Mouse (Mus musculus): ENCODE measurements around the gene S100pbp. TPM values are rescaled to one million over a fixed set of nuclear protein-coding genes. Genes with fewer than 3 reads are reported as not detected.
A peak's percentile ranks its signal among the peaks of the same experiment; 100 is the strongest.

The S100pbp gene
- total RNA-seq, 2 experiments from 2014 or later = 14.1 to 37.5 TPM

- no peak for ATAC-seq (ENCODE audit: poor library complexity, severe bottlenecking)
These were observed 58.7 kb downstream of the S100pbp start for GRCm38 (mm10) chr4:129130755-129131303.

- ATAC-seq (ENCODE audit: poor library complexity, severe bottlenecking) = peak; percentile 67
These were observed 59.4 kb downstream of the S100pbp start for GRCm38 (mm10) chr4:129130149-129130548.

- ATAC-seq (ENCODE audit: poor library complexity, severe bottlenecking) = no peak
These were observed 60.1 kb downstream of the S100pbp start for GRCm38 (mm10) chr4:129129387-129129786.

DNA sequence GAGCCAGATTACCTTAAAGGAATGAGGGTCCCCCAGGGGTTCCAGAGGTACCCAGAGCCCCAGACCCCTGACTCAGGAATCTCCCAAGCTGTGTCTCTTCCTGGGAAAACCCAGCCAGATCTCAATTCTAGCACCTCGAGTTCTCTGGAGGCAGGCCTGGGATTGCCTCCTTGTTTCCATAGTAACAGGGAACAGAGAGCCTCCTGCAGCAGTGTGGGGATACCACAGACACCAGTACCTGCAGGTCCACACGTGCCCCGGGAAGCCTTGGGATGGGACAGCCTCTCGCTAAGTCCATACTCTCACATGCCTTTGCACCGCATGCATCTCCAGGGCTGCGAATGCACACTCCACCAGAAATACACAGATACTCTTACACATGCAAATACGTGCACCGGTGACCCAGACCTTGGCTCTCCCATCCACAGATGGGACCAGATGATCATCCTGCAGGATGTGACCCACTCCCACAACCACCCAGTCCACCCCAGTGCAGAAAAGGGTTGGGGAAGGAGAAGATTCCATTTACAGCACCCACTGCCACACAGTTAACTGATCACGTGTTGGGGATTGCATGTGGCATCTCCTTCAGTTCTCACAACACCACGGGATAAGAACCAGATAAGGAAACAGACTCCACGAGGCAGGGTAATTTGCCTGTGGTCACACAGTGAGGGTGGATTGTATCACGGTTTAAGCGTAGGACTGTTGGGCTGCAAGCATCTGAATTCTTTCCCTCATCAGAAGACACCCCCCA is 60.8 kb downstream of the S100pbp start:
- ATAC-seq (ENCODE audit: poor library complexity, severe bottlenecking) = no peak

DNA sequence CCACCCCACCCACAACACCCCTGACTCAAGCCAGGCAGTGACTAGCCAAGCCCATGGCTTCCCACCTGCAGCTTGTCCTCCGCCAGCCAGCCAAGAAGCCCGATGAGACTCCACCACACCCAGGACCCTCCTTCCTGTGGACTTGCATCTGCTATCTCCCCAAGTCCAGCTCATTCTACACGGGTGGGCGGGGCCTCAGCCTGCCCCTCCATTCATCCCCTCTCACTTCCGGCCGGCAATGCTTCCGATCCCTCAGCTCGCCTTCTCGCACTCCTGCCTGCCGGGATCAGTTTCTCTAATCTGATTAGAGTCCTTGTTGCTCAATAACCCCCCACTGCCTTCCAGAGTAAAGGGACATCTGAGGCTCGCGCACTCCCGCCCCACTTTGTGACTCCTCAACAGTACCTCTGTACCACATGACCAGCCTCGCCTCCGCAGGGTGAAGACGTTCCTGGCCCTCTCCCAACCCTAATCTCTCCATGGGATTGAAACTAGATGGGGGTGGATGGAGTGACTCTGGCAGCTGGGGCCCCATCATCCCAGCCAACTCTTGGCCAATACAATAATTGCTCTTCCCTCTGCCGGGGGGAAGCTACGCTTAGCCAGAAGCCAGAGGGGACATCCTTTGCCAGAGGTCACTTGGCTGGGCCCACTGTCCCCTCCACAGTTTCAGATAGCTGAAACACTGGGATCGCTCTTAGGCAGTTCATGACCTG is 63.6 kb downstream of the S100pbp start:
- ATAC-seq (ENCODE audit: poor library complexity, severe bottlenecking) = no peak

DNA sequence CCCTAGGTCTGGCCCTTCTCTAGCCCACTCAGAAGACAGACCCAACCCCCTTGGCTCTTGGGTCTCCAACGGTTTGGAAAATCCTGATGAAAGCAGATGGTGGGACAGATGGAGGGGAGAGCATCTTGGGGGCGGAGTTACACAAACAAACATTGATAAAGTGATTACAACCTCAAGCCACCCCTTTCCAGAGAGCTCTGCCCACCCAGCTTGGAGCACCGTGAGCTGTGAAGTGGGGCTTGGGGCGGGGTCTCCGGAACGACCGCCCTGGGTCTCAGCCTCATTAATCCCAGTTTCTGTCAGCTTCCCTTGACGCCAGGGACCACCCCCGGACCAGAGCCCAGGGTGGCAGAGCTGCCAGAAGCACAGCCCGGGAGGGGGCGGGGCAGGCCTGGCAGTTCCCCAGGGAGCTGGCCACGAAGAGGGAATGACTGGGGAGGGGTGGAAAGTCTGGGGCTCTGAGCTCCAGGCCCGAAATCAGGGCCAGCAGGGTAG is 64.8 kb downstream of the S100pbp start:
- no peak for ATAC-seq (ENCODE audit: poor library complexity, severe bottlenecking)

DNA sequence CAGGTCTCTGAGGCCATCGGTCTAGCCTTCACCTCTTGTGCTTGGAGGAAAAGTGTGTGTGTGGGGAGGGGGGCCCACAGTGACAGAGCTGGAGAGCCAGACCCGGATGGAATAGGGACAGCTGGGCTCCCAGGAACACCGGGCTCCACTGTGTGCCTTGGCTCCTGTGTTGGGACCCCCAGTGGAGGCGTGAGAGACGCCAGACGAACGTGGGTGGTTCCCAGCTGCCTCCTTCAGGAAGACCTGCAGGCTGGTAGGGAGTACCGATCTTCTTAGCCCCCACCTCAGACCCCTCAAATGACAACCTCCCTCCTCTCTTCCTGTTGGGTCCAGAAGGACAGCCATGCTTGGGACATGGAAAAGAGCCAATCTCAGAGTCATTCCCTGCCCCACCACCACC is 66.8 kb downstream of the S100pbp start:
- no peak for ATAC-seq (ENCODE audit: poor library complexity, severe bottlenecking)

- no peak for ATAC-seq (ENCODE audit: poor library complexity, severe bottlenecking)
These were observed 67.4 kb downstream of the S100pbp start for GRCm38 (mm10) chr4:129122107-129122506.

DNA sequence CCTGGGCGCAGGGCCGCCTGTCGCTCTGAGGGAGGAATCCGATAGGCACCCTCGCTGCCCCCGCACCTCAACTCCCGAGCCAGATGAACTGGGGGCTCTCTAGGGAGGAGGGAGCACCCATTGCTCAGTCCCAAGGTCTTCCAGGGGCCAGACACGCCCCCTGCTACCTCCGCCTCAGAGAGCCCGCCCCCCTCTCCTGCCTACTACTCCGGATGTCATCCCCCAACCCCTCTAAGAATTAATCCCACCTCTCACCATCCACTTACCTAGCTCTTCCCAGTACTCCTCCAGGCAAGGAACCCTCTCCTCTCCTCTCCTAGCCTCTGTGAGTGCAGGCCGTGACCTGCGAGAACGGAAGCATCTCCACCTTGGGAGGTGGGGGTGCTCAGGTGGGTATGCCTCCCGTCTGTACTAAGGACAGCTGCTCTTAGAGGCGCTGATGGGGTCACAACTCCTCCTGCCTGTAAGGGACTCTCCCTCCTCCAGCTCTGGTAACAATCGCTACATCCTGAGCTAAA is 67.9 kb downstream of the S100pbp start, which contains the start of gene Hpca:
Hpca (minus strand) TSS at position 468 of the 518 bp plus-strand sequence.
- no peak for ATAC-seq (ENCODE audit: poor library complexity, severe bottlenecking)

- 0 out of 2 replicates have a peak, but pooled peaks have one; percentile 35 for ATAC-seq (ENCODE audit: poor library complexity, severe bottlenecking)
These were observed 68.7 kb downstream of the S100pbp start for GRCm38 (mm10) chr4:129120520-129121445.

- no peak for ATAC-seq (ENCODE audit: poor library complexity, severe bottlenecking)
These were observed 69.8 kb downstream of the S100pbp start for GRCm38 (mm10) chr4:129119708-129120107.

DNA sequence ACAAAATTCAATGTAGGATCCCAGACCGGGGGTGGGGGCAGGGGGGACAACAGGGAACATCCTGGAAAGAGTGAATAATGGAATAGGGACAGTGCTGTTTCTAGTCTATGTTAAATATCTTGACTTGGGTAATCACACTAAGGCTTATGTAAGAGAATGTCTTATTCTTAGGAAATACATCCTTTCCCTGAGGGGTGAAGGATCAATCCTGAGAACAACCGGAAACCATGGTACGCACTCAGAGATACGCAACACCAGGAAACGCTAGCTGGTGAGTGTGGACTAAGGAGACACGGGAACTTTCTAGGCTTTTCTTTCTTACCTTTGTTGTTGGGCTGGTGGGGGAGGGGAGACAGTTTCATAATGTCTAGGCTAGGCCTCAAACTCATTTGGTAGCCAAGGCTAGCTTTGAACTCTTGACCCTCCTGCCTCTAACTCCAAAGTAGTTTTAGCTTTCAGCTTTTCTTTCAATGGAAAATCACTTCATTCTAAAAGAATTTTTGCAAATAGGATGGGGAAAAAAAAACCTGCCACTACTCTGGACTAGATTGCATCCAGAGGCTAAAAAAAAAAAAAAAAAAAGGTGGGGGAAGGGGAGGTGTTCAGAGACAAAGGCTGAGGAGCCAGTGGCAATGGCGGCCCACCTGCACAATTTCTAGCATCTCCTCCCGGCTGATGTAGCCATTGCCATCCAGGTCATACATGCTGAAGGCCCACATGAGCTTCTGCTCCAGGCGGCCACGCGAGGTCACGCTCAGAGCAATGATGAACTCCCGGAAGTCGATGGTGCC is 71.6 kb downstream of the S100pbp start:
- ATAC-seq (ENCODE audit: poor library complexity, severe bottlenecking) = no peak

GRCm38 (mm10) chr4:129116703-129117102 is 72.8 kb downstream of the S100pbp start:
- no peak for ATAC-seq (ENCODE audit: poor library complexity, severe bottlenecking)

- peak; percentile 77 for ATAC-seq (ENCODE audit: poor library complexity, severe bottlenecking)
These were observed 76.2 kb downstream of the S100pbp start for GRCm38 (mm10) chr4:129113083-129113988.

GRCm38 (mm10) chr4:129112231-129112630 is 77.3 kb downstream of the S100pbp start:
- no peak for ATAC-seq (ENCODE audit: poor library complexity, severe bottlenecking)

DNA sequence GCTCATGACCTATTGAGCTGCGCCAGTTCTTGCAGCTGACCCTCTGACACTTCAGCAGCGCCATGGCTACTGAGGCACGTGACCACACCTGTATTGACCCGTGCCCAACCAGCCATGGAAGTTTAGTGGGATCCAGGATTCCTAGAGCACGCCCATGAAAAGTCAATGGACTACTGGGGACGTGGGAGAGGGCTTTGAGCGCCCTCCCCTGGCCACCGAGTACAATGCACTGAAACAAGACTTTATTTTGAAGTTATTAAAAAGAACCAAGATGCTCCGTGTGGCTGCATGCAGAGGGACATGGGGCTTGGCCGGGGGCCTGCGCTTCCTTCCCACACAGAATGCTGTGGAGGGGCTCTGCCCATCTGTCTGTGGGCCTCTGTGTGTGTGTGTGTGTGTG is 78.2 kb downstream of the S100pbp start:
- no peak for ATAC-seq (ENCODE audit: poor library complexity, severe bottlenecking)

DNA sequence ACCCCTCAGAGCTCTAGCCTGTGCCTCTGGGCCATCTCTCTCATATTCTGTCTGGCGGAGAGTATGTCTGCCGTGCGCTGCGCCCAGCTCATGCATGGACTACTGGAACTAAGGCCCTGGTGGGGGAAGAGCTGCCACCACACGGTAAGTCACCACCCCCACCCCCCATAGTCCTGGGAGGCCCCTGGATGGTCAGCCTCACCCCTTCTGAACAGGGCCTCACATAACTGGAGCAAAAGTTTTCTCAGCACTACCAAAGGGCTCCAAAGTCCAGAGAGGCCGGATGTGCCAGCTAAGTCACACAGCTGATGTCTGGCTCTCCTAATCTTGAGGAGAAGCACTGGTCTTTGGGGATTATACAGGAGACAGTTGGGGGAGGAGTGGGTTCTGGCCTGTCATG is 78.7 kb downstream of the S100pbp start:
- ATAC-seq (ENCODE audit: poor library complexity, severe bottlenecking) = no peak

DNA sequence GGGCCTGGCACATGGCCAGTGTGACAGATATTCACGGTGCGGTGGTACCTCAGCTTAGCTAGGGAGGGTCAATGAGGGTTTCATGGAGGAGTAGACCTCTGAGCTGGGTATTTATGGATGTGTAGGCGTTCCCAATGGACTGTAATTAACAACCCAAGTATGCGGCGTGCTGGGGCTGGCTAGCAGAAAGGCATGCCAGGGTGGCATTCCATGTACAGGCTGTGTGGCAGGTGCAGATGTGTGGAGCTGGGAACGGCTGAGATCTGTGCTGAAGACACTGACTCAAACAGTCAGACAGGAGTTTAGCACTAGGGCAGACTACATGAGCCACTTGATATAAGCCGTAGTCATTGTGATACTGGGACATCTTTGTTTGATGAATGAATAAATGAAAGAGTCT is 80.9 kb downstream of the S100pbp start:
- no peak for ATAC-seq (ENCODE audit: poor library complexity, severe bottlenecking)
